Mouse (Mus musculus) left cerebral cortex, adult 18-20 months (tissue): Measurements from ENCODE around the gene Smyd3. TPM values are rescaled to one million over a fixed set of nuclear protein-coding genes. Genes with fewer than 3 reads are reported as not detected.

Experiments
- DNase-seq, 2 experiments: peaks; one replicate each; pipeline ENCODE4 v3.0.0; 2021 to 2022; ENCODE audit warnings: low spot score in 2 of 2, mixed read lengths in 1 of 2
- total RNA-seq, 2 experiments: library from RNA; stranded (reverse); gene quantifications; 2 replicates each; pipeline ENCODE4 v1.2.3; 2021

Smyd3 gene
- total RNA-seq, 2 experiments from 2014 or later: 26.6 to 27.4 TPM

DNA sequence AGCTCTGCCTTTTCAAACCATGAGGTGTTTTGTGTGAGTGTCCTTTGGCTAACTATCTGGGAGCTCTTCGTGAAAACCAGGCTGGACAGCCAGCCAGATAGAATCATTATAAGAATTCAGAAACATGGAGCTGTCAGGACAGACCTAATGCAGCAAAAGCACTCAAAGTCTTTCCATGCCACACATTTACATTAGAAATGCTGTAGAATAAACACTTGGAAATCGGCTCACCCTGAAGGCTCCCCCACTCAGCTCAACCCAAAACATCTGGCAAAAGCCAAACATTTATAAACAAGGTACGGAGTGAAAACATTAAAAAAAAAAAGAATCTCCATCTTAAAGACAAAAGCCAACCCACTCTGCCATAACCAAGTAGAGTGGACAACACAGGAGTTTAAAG, 391.6 kb downstream of the Smyd3 start:
- no peak for DNase-seq

GRCm38 (mm10) chr1:179122476-179123229, 395.2 kb downstream of the Smyd3 start:
- no peak for DNase-seq

GRCm38 (mm10) chr1:179120217-179120966, 397.4 kb downstream of the Smyd3 start:
- DNase-seq: no peak

DNA sequence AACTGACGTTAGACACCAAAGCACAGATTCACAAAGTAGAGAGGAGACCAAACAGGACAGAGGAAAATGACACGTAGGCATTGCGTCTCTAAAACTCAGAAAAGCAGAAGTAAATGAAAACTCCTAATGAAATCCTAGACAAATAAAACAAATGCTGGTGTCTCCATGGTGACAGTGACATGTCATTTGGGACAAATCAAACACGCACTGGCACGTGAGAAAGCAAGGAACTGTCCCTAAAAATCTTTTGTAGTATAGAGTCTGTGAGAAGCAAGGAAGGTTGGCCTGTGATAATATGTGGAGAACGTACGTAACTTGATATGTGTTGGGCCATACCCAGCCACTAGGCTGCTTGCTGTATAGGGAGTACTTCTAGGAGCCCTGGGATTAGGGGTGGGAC, 399.2 kb downstream of the Smyd3 start:
- no peak for DNase-seq

DNA sequence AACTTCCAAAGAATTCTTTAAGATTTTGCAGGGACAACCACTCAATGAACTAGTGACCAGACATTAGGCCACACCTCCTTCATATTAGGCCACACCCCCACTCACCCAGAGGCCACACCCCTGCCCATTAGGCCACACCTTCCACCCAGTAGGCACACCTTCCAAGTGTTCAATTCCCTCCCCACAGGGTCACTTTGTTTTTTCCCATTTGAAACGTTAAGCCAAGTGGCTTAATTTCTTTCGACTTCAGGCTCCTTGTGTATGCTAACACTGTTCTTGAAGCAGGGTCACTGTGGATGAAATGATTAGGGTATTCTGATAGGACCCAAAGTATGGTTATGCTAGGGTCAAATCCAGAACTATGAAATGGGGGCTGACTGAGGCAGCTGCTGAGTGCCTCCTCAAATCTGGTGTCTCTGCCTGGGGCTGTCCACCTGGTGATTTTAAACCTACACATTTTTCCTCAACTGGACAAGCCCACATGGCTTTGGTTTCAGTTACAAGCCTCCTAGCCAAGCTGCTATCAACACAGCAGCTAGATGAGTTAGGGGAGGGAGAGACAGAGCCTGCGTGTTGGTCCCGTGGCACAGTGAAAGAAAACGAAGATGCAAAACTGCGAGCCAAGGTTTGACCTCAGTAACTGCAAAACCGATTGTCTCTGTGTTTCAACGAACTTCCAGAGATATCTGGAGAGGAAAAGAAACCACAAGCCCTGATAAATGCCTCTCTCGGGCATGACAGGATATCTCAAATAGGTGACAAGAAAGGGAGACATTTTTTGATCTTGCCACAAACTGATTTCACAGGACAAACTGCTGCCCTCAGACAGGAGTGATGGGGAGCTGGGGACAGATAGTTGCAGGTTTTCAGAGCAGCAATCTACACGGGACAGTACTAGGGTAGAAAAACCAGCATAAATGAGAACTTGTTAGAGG, 400.8 kb downstream of the Smyd3 start:
- DNase-seq: no peak

DNA sequence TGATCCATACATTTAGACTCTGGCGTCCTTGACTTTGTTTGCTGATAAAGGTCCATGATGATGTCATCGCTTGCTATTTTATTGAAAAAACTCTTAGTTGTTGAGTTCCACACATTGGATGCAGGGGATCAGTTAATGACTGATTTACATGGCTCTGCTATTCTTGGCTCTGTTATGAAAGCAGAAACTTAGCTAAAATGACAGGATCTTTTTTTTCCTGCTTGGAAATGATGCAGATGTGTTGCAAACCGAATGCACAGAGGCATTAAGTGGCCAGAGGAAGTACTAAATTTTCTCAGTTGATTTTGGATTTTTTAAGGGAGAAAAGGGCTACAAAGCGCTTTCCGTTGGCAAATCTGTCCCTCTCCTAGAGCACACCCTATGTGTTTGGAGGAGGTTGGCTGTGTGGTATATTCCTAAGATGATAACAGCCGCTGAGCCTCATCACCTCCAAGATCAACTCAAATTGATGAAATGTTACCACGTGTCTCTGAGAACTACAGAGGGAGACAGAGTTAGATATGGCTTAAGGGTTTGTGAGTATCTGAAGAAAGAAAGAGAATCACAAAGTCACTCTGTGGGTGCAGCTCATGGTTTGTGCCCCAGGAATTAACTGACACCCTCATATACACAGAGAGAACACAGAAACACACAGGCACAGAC, 402.9 kb downstream of the Smyd3 start:
- no peak for DNase-seq

- DNase-seq: no peak
Observed at GRCm38 (mm10) chr1:179114385-179114784, 403.5 kb downstream of the Smyd3 start.

DNA sequence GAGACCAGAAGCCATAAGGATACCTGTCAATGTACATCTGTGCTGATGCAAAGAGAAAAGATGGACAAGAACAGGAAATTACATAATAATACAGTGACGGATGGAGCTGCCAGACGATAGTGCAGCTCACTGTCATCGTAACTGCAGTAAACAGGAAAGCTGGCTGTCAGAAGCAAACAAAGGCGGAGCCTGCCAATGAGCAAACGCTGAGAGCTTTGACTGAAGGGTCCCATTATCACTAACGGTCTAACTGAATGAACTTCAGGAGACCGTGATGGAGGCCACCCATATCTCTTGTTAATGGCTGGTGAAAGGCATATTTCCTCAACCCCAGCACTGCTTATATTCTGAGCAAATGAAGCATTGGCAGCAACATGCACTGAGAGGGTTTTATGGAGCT, 409.1 kb downstream of the Smyd3 start:
- DNase-seq: no peak

GRCm38 (mm10) chr1:179107761-179108694, 409.8 kb downstream of the Smyd3 start:
- DNase-seq: no peak

GRCm38 (mm10) chr1:179107211-179107610, 410.6 kb downstream of the Smyd3 start:
- no peak for DNase-seq

- no peak for DNase-seq
Observed at GRCm38 (mm10) chr1:179106702-179107145, 411.1 kb downstream of the Smyd3 start.

DNA sequence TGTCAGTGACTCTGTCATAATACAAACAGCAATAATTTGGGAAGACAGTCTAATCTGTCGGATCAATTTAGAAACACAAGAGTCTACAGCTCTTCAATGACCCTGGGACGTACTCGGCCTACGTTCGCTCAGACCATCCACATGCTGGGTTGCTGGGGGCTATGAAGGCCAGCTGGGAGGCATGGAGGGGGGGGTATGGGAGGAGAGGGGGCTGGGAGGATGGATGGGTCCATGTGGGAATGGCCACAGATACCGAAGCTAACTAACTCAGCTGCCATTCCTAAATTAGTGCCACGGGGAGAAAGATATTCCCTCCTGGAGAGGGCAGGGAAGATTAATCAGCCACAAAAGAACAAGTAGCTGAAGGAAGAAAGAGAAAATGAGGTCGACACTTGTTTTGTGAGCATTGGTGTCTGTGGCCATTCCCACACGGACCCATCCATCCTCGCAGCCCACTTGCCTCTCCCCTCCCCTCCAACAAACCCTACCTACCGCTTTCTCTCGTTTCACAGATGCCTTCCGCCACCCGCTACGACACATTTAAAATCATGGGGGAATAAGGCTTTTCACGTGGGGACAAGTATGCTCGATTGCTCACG, 411.6 kb downstream of the Smyd3 start:
- no peak for DNase-seq

- DNase-seq: no peak
Observed at GRCm38 (mm10) chr1:179104447-179104846, 413.4 kb downstream of the Smyd3 start.

GRCm38 (mm10) chr1:179096993-179097392, 420.8 kb downstream of the Smyd3 start:
- no peak for DNase-seq

- DNase-seq: no peak
Observed at GRCm38 (mm10) chr1:179096323-179096722, 421.5 kb downstream of the Smyd3 start.

- no peak for DNase-seq
Observed at GRCm38 (mm10) chr1:179089174-179089573, 428.7 kb downstream of the Smyd3 start.

DNA sequence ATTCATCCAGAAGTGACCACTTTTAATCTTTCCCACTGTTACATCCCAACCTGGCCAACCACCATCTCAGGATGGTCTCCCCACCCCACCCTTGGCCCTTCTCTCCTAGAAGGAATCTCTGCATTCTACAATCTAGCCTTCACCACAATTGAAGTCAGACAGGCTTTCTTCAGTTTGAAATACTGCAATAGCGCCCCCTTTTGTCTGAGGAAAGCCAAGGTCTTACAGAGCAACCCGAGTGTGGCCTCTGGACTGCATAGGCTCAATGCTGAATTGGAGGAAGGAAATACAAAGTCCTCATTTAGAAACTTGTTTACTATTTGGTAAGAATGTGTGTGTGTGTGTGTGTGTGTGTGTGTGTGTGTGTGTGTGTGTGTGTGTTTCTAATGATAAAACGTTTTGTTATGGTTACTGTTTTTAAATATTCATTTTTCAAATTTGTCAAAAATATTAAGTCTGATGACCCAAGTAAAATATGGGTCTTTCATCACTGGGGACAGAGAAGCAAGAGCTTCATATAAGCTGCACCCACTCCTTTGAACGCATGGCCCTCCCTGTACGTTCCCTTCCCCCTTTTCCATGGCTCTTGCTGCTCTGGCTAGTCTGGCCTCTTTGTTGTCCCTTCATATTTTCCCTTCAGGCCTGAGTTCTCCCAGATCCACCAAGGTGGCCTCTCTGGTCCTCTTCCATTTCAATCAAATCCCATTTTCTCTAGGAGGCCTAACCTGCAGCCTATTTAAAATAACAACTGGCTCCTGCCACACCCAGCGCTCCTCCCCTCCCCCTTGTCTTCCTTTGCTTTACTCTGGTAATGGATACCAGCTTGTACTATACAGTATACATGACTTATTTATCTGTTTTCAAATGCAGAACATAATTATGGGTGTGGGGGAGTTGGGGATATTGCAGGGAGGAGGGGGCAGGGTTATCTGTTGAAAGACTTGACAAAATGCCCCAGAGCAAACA, 430.5 kb downstream of the Smyd3 start:
- peak in 1 of 2 experiments; percentile 23 for DNase-seq

DNA sequence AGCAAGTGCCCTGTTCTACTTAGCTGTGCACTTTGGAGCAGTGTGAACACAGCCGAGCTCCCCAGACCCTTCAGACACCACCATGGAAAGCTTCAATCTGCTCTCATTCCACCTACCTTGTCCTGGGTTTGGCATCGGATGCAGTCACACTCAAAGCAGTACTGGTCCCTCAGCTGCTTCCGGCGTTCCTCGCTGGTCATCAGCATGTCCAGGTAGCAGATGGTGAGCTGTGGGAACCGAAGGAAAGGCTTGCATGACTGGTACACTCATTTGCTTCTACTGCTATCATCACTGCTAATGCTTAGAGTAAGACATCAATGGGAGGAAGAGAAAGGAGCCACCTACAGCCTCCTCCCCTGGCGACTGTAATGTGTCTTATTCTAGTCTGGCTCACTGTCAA, 431.6 kb downstream of the Smyd3 start:
- DNase-seq: no peak
